Mouse (Mus musculus) neural tube, embryonic 15.5 days (tissue): ENCODE results near the gene Hcar1. TPM values are rescaled to one million over a fixed set of nuclear protein-coding genes. Genes with fewer than 3 reads are reported as not detected.

Experiments
- ATAC-seq: fragments of 200-750 bp; cut with Nextera tagmentation; 2 replicates; pipeline ENCODE4 v1.8.0; 2017; ENCODE audit warnings: mild to moderate bottlenecking, moderate TSS enrichment, moderate library complexity; ENCODE audit not compliant: low FRiP score
- H3K27ac ChIP-seq: fragments of 300-500 bp; sonication (generic); replicated peaks from 2 replicates; pipeline ENCODE4 v1.5.1; 2015; ENCODE audit warnings: mild to moderate bottlenecking, inconsistent platforms
- H3K27me3 ChIP-seq: fragments of 300-500 bp; sonication (generic); replicated peaks from 2 replicates; pipeline ENCODE4 v1.6.1; 2015; ENCODE audit warnings: inconsistent platforms
- H3K36me3 ChIP-seq: fragments of 300-500 bp; sonication (generic); 2 replicates; pipeline ENCODE4 v1.6.1; 2015; ENCODE audit warnings: inconsistent platforms
- H3K4me1 ChIP-seq: fragments of 300-500 bp; sonication (generic); 2 replicates; pipeline ENCODE4 v1.6.1; 2015; ENCODE audit warnings: inconsistent platforms
- H3K4me2 ChIP-seq: fragments of 300-500 bp; sonication (generic); 2 replicates; pipeline ENCODE4 v1.6.1; 2015; ENCODE audit warnings: inconsistent platforms, mild to moderate bottlenecking, moderate library complexity
- H3K4me3 ChIP-seq: fragments of 300-500 bp; sonication (generic); replicated peaks from 2 replicates; pipeline ENCODE4 v1.5.1; 2015; ENCODE audit warnings: mild to moderate bottlenecking, inconsistent platforms
- H3K9ac ChIP-seq: fragments of 300-500 bp; sonication (generic); replicated peaks from 2 replicates; pipeline ENCODE4 v1.6.1; 2015; ENCODE audit warnings: mild to moderate bottlenecking, inconsistent platforms
- H3K9me3 ChIP-seq: fragments of 300-500 bp; sonication (generic); replicated peaks from 2 replicates; pipeline ENCODE4 v1.6.1; 2016; ENCODE audit warnings: inconsistent platforms
- WGBS: fragments of 180-500 bp; shearing (Covaris S2); methylation state at CpG from one replicate; pipeline ENCODE4 v1.1.7; 2015; ENCODE audit warnings: mixed read lengths; 5-methylcytosine and 5-hydroxymethylcytosine counted together
- polyA plus RNA-seq: library from polyadenylated mRNA; unstranded; fragments of >200 nt; fragmentation: Nextera tagmentation; extraction: Ambion mirVana; gene quantifications from 2 replicates; pipeline ENCODE4 v1.2.1, GENCODE M21; 2015

The Hcar1 gene
- polyA plus RNA-seq, 1 experiment from 2014 or later: 0.49 TPM

DNA sequence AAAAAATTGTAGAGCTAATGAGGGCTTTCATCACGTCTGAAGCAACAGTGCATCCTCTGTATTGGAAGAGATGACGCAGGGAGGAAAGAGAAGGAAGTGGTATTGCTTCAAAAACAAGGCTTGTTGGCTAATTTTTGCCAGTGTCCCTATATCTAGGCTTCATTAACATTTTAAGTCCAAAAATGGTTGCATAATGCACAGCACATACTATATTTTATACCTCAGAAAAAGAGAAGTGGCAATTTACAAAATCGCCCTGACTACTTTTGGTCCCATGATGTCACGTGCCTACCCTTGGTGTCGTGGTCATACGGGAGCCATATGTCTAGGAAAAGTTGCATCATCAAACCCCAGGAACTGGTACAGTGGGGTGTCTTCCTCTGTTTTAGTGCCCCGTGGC is 47.5 kb downstream of the Hcar1 start:
- H3K4me1 ChIP-seq: no peaks in the 10 kb centered on the region
- H3K9me3 ChIP-seq: no peaks in the 10 kb centered on the region
- 88% methylated on average over 7 of the region's 7 CpGs for WGBS
- no peak for ATAC-seq
- H3K27me3 ChIP-seq: no peaks in the 10 kb centered on the region
- H3K4me2 ChIP-seq: no peak overlapping the region
- no peak overlapping the region for H3K4me3 ChIP-seq
- no peak overlapping the region for H3K9ac ChIP-seq
- H3K36me3 ChIP-seq: no peaks in the 10 kb centered on the region
- no peak overlapping the region for H3K27ac ChIP-seq

DNA sequence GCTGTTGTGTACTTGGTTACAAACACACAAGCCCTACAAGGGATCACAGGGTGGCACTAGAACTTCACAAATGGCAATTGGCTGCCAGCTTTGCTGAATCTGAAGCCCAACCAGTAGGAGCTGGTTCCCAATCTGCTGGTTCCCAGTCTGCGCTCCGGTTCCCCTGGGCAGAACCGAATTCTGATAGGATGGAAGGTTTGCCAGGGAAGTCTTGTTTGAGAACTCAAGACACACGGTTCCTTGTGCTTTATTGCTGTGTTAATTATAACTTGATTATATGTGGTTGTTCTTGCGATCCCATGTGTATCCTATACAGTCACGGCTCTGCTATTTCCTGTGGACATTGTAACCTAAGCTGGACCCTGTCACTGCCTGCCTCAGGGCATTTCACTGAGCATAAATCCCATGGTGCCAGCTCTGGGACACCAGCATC is 52.1 kb downstream of the Hcar1 start:
- Histone ChIP-seq H3K27me3 (no peaks in the 10 kb centered on the region), H3K27ac (no peak overlapping the region), H3K9ac (no peak overlapping the region), H3K4me2 (no peak overlapping the region), H3K36me3 (no peaks in the 10 kb centered on the region), H3K9me3 (no peaks in the 10 kb centered on the region), H3K4me1 (no peaks in the 10 kb centered on the region), H3K4me3 (no peak overlapping the region)
- ATAC-seq: no peak
- WGBS: 70% methylated on average over 6 of the region's 6 CpGs

Other genes starting within 250 kb of the Hcar1 start
- gene Clip1, start 195.4 kb downstream of the Hcar1 start, polyA plus RNA-seq: 72.1 and 81.1 TPM in 2 replicates
- 57.0 and 65.8 TPM in 2 replicates for gene Zcchc8, start 158.9 kb downstream of the Hcar1 start, polyA plus RNA-seq
- 117 and 123 TPM in 2 replicates for gene Rsrc2, start 130.6 kb downstream of the Hcar1 start, polyA plus RNA-seq
- gene Kntc1, start 130.3 kb downstream of the Hcar1 start, polyA plus RNA-seq: 4.7 and 9.1 TPM in 2 replicates
- gene Hcar2, start 14.5 kb downstream of the Hcar1 start, polyA plus RNA-seq: 0.13 TPM in 1 of 2 replicates, not detected in the other
- 120 and 123 TPM in 2 replicates for gene Denr, start 27.2 kb upstream of the Hcar1 start, polyA plus RNA-seq
- gene Gm43518, start 47.4 kb upstream of the Hcar1 start, polyA plus RNA-seq: 4.3 and 5.9 TPM in 2 replicates
- gene Ccdc62, start 50.7 kb upstream of the Hcar1 start, polyA plus RNA-seq: 5.0 and 6.6 TPM in 2 replicates
- gene Hip1r, start 93.6 kb upstream of the Hcar1 start, polyA plus RNA-seq: 24.1 and 31.0 TPM in 2 replicates
- gene Vps37b, start 152.2 kb upstream of the Hcar1 start, polyA plus RNA-seq: 48.8 and 50.4 TPM in 2 replicates
- 22.1 and 23.2 TPM in 2 replicates for gene Abcb9, start 215.8 kb upstream of the Hcar1 start, polyA plus RNA-seq
- 39.5 and 43.7 TPM in 2 replicates for gene Ogfod2, start 232.3 kb upstream of the Hcar1 start, polyA plus RNA-seq
- 87.7 and 89.1 TPM in 2 replicates for gene Arl6ip4, start 236.1 kb upstream of the Hcar1 start, polyA plus RNA-seq